Mouse (Mus musculus) kidney, embryonic 15.5 days (tissue): ENCODE results near the gene Slx4. TPM values are rescaled to one million over a fixed set of nuclear protein-coding genes. Genes with fewer than 3 reads are reported as not detected.
"Not testable (repeated sequence)": the region's sequence is repeated elsewhere in the genome, so short reads cannot be mapped to it uniquely, and the experiment has no call there.

Experiments used
- ATAC-seq: fragments of 200-750 bp; cut with Nextera tagmentation; replicated peaks from 2 replicates; pipeline ENCODE4 v1.8.0; 2017; ENCODE audit warnings: moderate TSS enrichment; ENCODE audit not compliant: low FRiP score
- H3K27ac ChIP-seq: fragments of 300-500 bp; sonication (generic); 2 replicates; pipeline ENCODE4 v1.5.1; 2015; ENCODE audit warnings: mild to moderate bottlenecking, inconsistent platforms
- H3K27me3 ChIP-seq: fragments of 300-500 bp; sonication (generic); 2 replicates; pipeline ENCODE4 v1.6.1; 2015; ENCODE audit warnings: inconsistent platforms
- H3K36me3 ChIP-seq: fragments of 300-500 bp; sonication (generic); 2 replicates; pipeline ENCODE4 v1.6.1; 2015; ENCODE audit warnings: inconsistent platforms
- H3K4me1 ChIP-seq: fragments of 300-500 bp; sonication (generic); 2 replicates; pipeline ENCODE4 v1.6.1; 2015; ENCODE audit warnings: inconsistent platforms
- H3K4me2 ChIP-seq: fragments of 300-500 bp; sonication (generic); 2 replicates; pipeline ENCODE4 v1.6.1; 2015; ENCODE audit warnings: moderate library complexity, mild to moderate bottlenecking, inconsistent platforms
- H3K4me3 ChIP-seq: fragments of 300-500 bp; sonication (generic); replicated peaks from 2 replicates; pipeline ENCODE4 v1.5.1; 2015; ENCODE audit warnings: mild to moderate bottlenecking, inconsistent platforms
- H3K9ac ChIP-seq: fragments of 300-500 bp; sonication (generic); 2 replicates; pipeline ENCODE4 v1.6.1; 2015; ENCODE audit warnings: mild to moderate bottlenecking, inconsistent platforms
- H3K9me3 ChIP-seq: fragments of 300-500 bp; sonication (generic); replicated peaks from 2 replicates; pipeline ENCODE4 v1.6.1; 2016; ENCODE audit warnings: inconsistent platforms
- WGBS: fragments of 180-500 bp; shearing (Covaris S2); methylation state at CpG from one replicate; pipeline ENCODE4 v1.1.7; 2015; ENCODE audit warnings: mixed read lengths; 5-methylcytosine and 5-hydroxymethylcytosine counted together
- polyA plus RNA-seq: library from polyadenylated mRNA; unstranded; fragments of >200 nt; fragmentation: Nextera tagmentation; extraction: Ambion mirVana; gene quantifications from 2 replicates; pipeline ENCODE4 v1.2.1, GENCODE M21; 2015

Slx4 gene
- polyA plus RNA-seq, 1 experiment from 2014 or later = 21.3 TPM

DNA sequence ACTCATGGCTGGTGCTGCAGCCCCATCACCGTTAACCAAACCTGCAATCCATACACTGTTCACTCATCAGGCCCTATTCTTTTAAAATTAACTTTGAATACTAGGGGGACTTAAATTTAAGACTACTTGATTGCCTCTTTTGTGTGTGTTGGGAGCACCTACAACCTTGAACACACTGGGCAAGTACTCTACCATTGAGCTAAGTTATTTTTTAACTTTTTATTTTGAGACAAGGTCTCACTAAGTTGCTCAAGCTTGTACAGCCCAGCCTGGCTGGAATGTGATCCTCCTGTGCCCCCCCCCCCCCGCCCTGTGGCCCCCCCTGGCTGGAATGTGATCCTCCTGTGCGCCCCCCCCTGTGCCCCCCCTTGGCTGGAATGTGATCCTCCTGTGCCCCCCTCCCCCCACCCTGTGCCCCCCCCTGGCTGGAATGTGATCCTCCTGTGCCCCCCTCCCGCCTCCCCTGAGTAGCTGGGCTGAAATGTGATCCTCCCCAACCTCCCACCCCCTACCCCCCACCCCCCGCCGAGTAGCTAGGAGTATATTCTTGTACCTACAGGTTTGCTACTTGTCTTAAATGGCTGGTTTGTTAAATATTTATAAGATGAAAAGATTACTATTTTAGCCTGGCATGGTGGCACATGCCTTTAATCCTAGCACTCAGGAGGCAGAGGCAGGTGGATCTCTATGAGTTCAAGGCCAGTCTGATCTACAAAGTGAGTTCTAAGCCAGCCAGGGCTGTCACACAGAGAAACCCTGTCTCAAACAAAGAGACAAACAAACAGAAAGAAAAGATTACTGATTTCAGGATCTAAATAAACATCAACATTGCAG, 28.1 kb upstream of the Slx4 start:
- Histone ChIP-seq H3K4me1 (peaks cover 15% of the 10 kb centered on the region), H3K4me3 (no peak overlapping the region), H3K9me3 (no peaks in the 10 kb centered on the region; the same call in 1 of the 2 replicates), H3K4me2 (no peak overlapping the region), H3K36me3 (peaks cover 4% of the 10 kb centered on the region), H3K27ac (peak overlapping the region; percentile 96), H3K27me3 (no peaks in the 10 kb centered on the region), H3K9ac (no peak overlapping the region)
- WGBS = 24% methylated on average over 4 of the region's 6 CpGs
- peak; percentile 70 for ATAC-seq

DNA sequence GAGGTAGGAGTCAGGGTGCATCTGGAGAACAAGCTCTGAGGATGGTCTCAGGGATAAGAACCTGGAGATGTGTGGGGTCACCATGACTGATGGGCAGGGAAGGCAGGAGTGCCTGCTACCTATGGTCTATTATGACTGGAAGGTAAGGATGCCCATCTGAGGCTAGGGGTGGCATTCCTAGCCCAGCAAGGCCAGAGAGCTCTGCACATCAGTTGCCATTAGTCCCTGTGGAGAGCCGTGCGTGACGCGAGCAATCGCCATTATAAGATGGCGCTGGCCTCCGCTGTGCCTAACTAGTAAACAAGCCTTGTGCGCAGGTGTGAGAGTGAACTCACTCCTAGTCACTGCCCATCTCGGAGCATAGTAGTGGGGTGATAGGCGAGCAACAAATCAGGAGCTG, 26.9 kb upstream of the Slx4 start:
- H3K4me2 ChIP-seq = no peak overlapping the region
- H3K9ac ChIP-seq = no peak overlapping the region
- H3K27me3 ChIP-seq = no peaks in the 10 kb centered on the region
- no peak for ATAC-seq
- H3K4me1 ChIP-seq = peaks cover 15% of the 10 kb centered on the region
- H3K4me3 ChIP-seq = no peak overlapping the region
- WGBS = 90% methylated on average over 10 of the region's 10 CpGs
- no peaks in the 10 kb centered on the region for H3K36me3 ChIP-seq
- H3K9me3 ChIP-seq = no peaks in the 10 kb centered on the region; the same call in 1 of the 2 replicates
- H3K27ac ChIP-seq = peak overlapping the region; percentile 96

DNA sequence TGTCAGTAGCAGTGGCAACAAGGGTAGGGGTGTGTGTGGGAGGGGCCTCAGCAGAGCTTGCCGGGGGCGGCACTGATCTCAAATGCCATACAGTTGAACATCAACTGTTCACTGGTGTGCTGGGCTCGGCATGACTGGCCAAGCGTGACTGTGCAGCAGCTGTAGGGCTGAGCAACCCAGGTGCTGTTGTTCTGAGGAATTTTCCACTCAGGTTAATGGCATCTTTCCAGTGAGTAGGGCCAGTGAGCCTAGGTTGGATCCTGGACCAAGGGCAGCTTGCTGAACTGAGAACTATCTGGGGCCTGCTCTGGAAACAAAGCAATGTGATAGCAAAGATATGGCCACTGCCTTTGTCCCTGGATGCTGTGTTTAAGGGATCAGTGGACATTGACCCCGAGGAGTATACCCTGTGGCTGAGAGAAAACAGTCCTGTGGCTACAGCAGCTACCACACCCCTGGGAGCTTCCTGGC, 25.8 kb upstream of the Slx4 start:
- Histone ChIP-seq H3K4me3 (no peak overlapping the region), H3K36me3 (no peaks in the 10 kb centered on the region), H3K4me2 (peak overlapping the region; percentile 27; the same call in 1 of the 2 replicates), H3K9ac (no peak overlapping the region), H3K27ac (peak overlapping the region; percentile 96), H3K27me3 (no peaks in the 10 kb centered on the region), H3K9me3 (no peaks in the 10 kb centered on the region; the same call in 1 of the 2 replicates), H3K4me1 (peaks cover 15% of the 10 kb centered on the region)
- ATAC-seq = peak; percentile 93
- WGBS = 40% methylated on average over 5 of the region's 5 CpGs

DNA sequence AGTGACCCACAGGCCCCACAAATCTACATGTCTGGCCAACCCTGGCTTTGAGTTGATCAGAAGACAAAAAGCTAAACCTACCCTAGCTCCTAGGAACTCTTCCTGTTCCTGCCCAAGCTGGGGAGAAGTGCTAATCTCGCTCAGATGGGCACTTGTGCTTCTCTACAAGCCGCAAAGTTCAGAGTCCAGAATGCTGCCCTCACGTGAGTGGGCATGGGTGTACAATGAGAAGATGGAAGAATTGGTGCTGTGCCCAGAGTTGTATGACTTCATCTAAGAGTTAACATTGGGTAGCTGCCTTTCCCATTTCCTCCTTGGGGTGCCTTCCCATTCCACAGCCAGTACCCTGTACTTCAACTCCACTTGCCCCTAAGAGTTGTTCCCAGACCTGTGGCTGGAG, 23.6 kb upstream of the Slx4 start:
- WGBS = 83% methylated on average over 3 of the region's 3 CpGs
- no peak overlapping the region for H3K27ac ChIP-seq
- no peak overlapping the region for H3K4me2 ChIP-seq
- H3K27me3 ChIP-seq = no peaks in the 10 kb centered on the region
- ATAC-seq = no peak
- peaks cover 15% of the 10 kb centered on the region for H3K4me1 ChIP-seq
- H3K9ac ChIP-seq = no peak overlapping the region
- no peak overlapping the region for H3K4me3 ChIP-seq
- H3K36me3 ChIP-seq = no peaks in the 10 kb centered on the region
- H3K9me3 ChIP-seq = no peaks in the 10 kb centered on the region

DNA sequence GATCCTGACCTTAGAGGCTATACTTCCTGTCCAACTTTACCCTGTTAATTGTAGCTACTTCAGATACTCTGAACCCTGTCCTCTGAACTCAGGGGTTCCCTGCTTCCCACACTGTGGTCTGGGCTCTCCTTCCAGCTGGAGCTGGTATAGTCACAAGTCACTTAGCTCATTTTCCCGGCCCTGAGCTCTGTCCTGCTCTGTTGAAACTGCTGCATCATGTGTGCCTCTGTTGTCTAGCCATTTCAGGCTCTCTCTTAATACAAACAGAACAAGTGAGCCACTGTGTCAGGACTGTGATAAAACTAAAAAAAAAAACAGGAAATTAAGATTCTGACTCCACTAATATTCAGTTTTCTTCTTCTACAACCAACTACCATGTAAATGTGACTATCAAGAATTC, 23.1 kb upstream of the Slx4 start:
- 50% methylated on average over 1 of the region's 1 CpGs for WGBS
- ATAC-seq = no peak
- H3K4me3 ChIP-seq = no peak overlapping the region
- H3K9me3 ChIP-seq = no peaks in the 10 kb centered on the region
- H3K36me3 ChIP-seq = no peaks in the 10 kb centered on the region
- H3K27me3 ChIP-seq = no peaks in the 10 kb centered on the region
- no peak overlapping the region for H3K27ac ChIP-seq
- H3K4me1 ChIP-seq = peaks cover 15% of the 10 kb centered on the region
- H3K9ac ChIP-seq = no peak overlapping the region
- H3K4me2 ChIP-seq = no peak overlapping the region

DNA sequence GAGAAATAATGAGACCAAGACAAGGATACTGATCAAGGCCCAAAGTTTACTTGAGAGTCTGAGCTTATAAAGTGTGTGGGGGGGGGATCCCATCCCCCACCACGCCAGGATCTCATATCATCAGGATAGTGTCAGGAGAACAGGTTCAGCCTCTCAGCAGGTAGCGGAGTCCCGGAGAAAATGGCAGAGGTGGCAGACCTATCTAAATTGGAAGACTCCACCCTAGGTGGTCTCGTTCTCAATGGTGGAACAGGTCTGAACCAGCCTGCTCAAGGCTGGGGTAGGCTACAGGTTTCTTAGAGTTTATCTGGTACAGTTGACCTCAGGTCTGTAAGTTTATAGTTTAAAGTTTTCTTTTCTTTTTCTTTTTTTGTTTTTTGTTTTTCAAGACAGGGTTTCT, 19.1 kb upstream of the Slx4 start:
- no peak overlapping the region for H3K27ac ChIP-seq
- no peak overlapping the region for H3K9ac ChIP-seq
- H3K4me1 ChIP-seq = no peaks in the 10 kb centered on the region
- H3K4me2 ChIP-seq = no peak overlapping the region
- WGBS = 81% methylated on average over 4 of the region's 4 CpGs
- no peak overlapping the region for H3K4me3 ChIP-seq
- H3K27me3 ChIP-seq = no peaks in the 10 kb centered on the region
- no peak for ATAC-seq
- H3K36me3 ChIP-seq = no peaks in the 10 kb centered on the region
- no peaks in the 10 kb centered on the region for H3K9me3 ChIP-seq

DNA sequence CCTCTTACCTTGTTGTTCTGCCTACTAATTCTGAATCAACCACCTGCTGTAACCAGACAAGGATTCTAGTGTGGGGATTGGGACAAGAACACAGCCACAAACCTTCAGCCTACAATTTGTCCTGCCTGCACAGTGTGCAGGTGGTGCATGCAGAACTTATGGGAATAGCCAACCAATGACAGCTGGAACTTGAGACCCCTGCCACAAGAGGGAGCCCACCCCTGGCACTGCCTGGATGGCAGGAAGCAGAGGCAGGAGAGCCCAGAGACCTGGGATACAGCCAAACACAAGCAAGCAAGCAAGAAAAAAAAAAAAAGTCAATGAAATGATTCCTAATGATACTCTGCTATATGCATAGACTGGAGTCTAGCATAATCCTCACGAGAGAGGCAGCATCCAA, 17.7 kb upstream of the Slx4 start:
- H3K4me1 ChIP-seq = no peaks in the 10 kb centered on the region
- ATAC-seq = no peak
- no peak overlapping the region for H3K27ac ChIP-seq
- no peaks in the 10 kb centered on the region for H3K36me3 ChIP-seq
- no peak overlapping the region for H3K4me3 ChIP-seq
- H3K9me3 ChIP-seq = no peaks in the 10 kb centered on the region
- 90% methylated on average over 1 of the region's 1 CpGs for WGBS
- H3K27me3 ChIP-seq = no peaks in the 10 kb centered on the region
- no peak overlapping the region for H3K9ac ChIP-seq
- no peak overlapping the region for H3K4me2 ChIP-seq

DNA sequence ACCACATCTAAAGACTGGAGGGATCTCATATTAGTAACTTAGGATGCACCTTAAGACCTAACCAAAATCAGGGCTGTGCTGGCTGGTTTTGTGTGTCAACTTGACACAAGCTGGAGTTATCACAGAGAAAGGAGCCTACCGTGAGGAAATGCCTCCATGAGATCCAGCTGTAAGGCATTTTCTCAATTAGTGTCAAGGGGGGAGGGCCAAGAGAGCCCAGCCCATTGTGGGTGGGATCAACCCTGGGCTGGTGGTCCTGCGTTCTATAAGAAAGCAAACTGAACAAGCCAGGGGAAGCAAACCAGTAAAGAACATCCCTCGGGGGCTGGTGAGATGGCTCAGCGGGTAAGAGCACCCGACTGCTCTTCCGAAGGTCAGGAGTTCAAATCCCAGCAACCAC, 13.9 kb upstream of the Slx4 start:
- not testable (repeated sequence) for H3K36me3 ChIP-seq, H3K4me1 ChIP-seq, H3K9me3 ChIP-seq, ATAC-seq, H3K4me3 ChIP-seq, H3K27ac ChIP-seq, H3K9ac ChIP-seq, H3K4me2 ChIP-seq, H3K27me3 ChIP-seq
- 74% methylated on average over 6 of the region's 6 CpGs for WGBS

DNA sequence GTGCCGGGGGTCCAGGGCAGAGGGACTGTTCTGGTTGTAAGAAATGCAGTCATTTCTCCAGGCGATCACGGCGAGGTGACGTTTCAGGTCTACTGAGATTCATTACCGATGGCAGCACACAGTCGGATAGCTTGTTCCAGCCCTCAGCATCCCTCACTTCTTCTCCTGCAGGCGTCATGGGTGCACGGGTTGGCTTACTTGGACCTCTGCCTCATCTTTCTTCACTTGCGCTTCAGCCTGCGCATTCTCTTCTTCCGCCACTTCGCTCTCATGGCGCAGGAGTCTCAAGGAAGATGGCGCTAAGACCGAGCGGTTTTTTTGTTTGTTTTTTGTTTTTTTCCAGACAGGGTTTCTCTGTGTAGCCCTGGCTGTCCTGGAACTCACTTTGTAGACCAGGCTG, 13.2 kb upstream of the Slx4 start:
- 78% methylated on average over 17 of the region's 17 CpGs for WGBS
- H3K27me3 ChIP-seq, H3K9ac ChIP-seq, H3K9me3 ChIP-seq, H3K36me3 ChIP-seq, H3K27ac ChIP-seq, H3K4me3 ChIP-seq, H3K4me2 ChIP-seq, ATAC-seq, H3K4me1 ChIP-seq: not testable (repeated sequence)

DNA sequence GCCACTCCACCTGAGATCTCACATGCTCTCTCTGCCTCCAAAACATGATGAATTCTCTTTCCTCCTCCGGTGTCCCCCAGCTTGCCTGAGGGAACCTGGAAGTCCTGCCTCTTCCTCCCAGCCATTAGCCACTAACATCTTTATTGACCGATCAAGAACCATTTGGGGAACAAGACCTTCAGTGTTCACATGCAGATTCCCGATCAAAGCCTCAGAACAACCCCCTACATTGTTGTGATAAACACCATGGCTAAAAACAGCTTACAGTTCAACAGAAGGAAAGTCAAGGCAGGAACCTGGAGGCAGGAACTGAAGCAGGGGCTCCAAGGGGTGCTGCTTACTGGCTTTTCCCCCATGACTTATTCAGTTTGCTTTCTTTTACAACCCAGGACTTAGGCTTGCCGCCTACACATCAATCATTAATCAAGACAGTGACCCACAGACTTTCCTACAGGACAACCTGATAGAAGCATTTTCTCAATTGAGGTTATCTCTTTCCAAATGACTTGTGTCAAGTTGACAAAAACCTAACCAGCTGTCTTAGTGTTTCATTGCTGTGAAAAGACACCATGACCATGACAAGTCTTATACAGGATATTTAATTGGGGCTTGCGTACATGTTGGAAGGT, 10.6 kb upstream of the Slx4 start:
- Histone ChIP-seq H3K9ac (no peak overlapping the region), H3K9me3 (0 out of 2 replicates have a peak, but pooled peaks cover 3% of the 10 kb centered on the region), H3K4me1 (no peaks in the 10 kb centered on the region), H3K4me2 (no peak overlapping the region), H3K27ac (no peak overlapping the region), H3K27me3 (no peaks in the 10 kb centered on the region), H3K36me3 (no peaks in the 10 kb centered on the region), H3K4me3 (no peak overlapping the region)
- no peak for ATAC-seq
- WGBS = 74% methylated on average over 5 of the region's 5 CpGs

DNA sequence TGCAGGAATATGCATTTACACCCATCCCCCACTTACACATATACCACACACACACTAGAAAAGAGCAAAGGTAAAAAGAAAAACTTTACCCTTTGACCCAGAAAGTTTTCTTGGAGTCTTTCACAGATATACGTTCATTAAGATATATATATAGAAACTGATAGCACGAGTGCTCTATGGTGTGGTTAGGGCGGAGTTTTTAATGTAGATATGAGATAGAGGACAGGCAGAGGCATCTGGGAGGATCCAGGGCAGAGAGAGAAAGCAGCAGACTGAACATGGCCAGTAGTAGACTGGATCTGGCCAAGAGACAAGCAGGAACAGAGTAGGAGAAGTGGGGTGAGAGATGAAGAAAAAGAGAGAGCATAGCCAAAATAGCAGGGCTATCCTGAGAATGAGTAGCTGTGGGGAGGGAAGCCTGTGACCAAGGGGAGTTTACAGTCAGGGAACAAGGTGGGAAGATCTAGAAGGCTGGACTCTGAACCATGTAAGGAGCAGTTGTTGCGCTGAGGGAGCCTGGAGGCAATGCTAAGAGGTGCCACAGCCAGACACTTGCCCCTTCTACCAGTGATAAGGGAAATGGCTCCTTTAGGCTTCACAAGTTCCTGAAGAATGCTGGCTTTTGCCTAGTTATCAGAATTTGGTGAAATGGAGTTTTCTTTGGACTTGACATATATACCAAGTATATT, 9.5 kb upstream of the Slx4 start:
- Histone ChIP-seq H3K27ac (no peak overlapping the region), H3K9me3 (0 out of 2 replicates have a peak, but pooled peaks cover 3% of the 10 kb centered on the region), H3K36me3 (no peaks in the 10 kb centered on the region), H3K9ac (no peak overlapping the region), H3K27me3 (no peaks in the 10 kb centered on the region), H3K4me2 (no peak overlapping the region), H3K4me1 (no peaks in the 10 kb centered on the region), H3K4me3 (no peak overlapping the region)
- ATAC-seq = no peak
- 76% methylated on average over 4 of the region's 4 CpGs for WGBS

DNA sequence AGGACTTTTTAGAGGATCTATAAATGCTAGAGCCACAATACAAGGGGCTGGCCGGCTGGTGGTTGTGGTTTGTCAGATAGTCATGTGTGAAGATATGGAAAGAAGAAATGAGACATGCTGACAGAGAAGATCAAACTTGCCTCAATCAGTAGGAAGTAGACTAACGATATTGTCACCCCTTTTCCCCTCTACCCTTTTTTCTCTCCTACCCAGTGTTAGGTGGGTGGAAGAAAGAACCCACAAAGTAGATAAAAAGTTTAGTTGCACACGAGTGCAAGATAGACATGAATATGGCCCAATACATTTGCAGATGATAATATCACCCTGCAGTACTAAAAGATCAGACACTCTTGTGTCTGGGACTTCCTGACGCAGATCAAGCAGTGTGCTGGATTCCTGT, 15.2 kb downstream of the Slx4 start:
- Histone ChIP-seq H3K9me3 (no peaks in the 10 kb centered on the region), H3K4me3 (no peak overlapping the region), H3K9ac (no peak overlapping the region), H3K27ac (no peak overlapping the region), H3K4me2 (no peak overlapping the region), H3K36me3 (peaks cover 99% of the 10 kb centered on the region), H3K27me3 (no peaks in the 10 kb centered on the region), H3K4me1 (no peaks in the 10 kb centered on the region)
- WGBS = 96% methylated on average over 4 of the region's 4 CpGs
- ATAC-seq = no peak
